Mouse (Mus musculus): ENCODE results near the gene Olfr655.
A peak's percentile ranks its signal among the peaks of the same experiment; 100 is the strongest.

Olfr655 gene

GRCm38 (mm10) chr7:104601679-104602078, at the start of gene Olfr655:
Olfr655 (minus strand) TSS chr7:104601779.
- DNase-seq (ENCODE audit: low read depth in 2 of 2, low spot score in 2 of 2): no peak

DNA sequence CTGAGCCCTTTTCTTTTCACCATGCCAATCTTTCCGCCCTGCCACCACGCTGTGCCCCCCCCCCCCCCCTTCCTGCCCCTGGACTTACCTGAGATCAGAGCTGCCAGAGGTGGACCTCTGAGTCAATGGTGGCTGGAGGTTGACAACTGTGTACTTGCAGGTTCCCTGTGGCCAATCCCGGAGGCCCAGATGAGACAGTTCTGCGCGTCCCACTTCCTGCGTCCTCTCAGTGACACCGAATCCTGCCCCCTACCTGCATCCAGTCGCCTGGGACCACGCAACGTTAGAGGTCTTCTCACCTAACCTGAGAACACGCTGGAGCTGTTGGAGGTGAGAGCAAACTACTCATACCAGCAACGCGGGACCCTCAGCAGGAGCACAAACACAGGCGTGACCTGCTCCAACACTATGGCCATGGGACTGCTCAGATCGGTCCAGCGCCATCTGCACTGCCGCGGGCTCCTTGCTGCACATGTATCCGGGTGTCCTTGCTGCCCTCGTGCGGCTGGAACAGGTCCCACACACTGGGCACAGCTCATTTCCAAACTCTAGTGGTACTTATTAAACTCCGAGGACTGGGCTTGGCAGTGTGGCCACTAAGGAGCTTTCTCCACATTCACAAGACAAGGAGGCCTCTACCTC, 45.4 kb upstream of the Olfr655 start, which contains the start of gene Olfr658:
Gene Olfr658 (minus strand): TSS at position 465 of the 642 bp plus-strand sequence.
- DNase-seq (ENCODE audit: low read depth in 2 of 2, low spot score in 2 of 2): no peak

DNA sequence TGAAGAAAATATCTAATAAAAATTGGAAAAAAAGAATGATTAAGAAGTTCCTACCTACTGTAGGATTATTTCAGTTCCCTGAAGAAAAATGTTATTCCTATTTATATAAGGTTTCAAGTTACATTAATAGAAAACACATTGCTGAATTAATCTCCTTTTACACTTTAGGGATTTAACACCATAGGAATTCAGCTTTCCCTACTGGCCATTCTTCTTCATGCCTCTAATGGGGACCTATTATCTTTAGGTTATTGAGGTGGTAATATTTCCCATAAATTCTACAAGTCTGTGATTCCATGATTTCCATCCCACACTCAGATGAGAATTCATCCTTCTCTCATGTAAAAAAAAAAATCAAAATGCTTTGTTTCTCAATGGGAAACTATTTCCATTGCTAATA, 22.9 kb upstream of the Olfr655 start, which contains the start of gene Olfr657:
Gene Olfr657 (plus strand): TSS at position 301 of the 400 bp plus-strand sequence.
- no peak for DNase-seq (ENCODE audit: low read depth in 2 of 2, low spot score in 2 of 2)

GRCm38 (mm10) chr7:104613655-104614054, 12.1 kb upstream of the Olfr655 start, which contains the start of gene Olfr656:
Olfr656 (plus strand) TSS chr7:104613955.
- no peak for DNase-seq (ENCODE audit: low read depth in 2 of 2, low spot score in 2 of 2)

DNA sequence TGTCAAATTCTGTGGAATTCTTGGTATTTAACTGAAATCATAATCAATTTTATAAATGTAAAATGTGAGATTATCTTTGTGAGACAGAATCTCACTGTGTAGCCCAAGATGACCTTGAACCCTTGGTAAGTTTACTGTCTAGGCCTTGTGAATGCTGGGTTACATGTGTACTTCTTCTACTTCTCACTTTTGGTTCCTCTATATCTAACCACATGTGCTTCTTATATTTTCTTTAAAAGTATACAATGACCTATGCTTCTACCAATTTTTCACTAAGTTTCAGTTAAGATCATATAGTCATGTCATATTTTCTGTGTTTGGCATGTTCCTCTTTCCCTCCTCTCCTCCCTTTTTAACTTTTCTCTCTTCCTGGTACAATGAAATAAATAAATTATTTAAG, 3.1 kb upstream of the Olfr655 start:
- DNase-seq (ENCODE audit: low read depth in 2 of 2, low spot score in 2 of 2): no peak

- peak; percentile 52 to 70 for DNase-seq (ENCODE audit: low read depth in 2 of 2, low spot score in 2 of 2)
These were observed 1.6 kb upstream of the Olfr655 start for GRCm38 (mm10) chr7:104603173-104603572.

DNA sequence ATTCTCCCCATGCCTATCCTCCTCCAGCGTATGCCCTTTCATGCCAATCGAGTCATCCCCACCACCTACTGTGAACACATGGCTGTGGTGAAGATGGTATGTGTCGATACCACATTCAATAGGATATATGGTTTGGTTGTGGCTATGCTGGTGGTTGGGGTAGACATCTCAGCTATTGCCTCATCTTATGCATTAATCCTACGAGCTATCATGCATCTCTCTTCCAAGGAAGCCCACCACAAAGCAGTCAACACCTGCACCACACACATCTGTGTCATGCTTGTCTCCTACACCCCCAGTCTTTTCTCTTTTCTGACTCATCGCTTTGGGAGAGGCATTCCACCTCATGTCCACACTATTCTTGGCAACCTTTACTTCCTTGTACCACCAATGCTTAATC, 13.3 kb downstream of the Olfr655 start:
- no peak for DNase-seq (ENCODE audit: low read depth in 2 of 2, low spot score in 2 of 2)

GRCm38 (mm10) chr7:104586725-104587124, 14.9 kb downstream of the Olfr655 start, which contains the start of gene Olfr654:
Olfr654 (plus strand) TSS chr7:104587025.
- DNase-seq (ENCODE audit: low read depth in 2 of 2, low spot score in 2 of 2): no peak

- DNase-seq (ENCODE audit: low read depth in 2 of 2, low spot score in 2 of 2): no peak
These were observed 20.1 kb downstream of the Olfr655 start for GRCm38 (mm10) chr7:104581429-104581828.

- no peak for DNase-seq (ENCODE audit: low read depth in 2 of 2, low spot score in 2 of 2)
These were observed 20.7 kb downstream of the Olfr655 start for GRCm38 (mm10) chr7:104580846-104581245.

DNA sequence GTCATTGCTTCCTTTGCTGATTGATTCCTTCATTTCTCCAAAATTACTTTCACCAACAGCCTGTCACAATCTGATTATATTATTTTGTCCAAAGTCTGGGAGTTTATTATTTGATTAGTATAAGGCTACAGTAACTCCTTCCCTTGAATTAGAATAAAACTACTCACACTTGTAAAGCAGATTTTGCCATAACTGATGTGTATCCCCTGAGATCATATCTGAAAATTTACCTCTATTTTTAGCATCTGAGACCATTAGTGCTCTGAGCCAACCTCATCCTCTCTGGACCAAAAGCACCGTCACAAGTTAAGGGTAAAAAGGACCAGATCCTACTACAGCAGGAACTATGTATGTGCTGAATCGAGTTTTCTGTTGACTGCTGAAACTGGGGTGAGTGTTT, 24.6 kb downstream of the Olfr655 start, which contains the start of gene Olfr653:
Gene Olfr653 (plus strand): TSS at position 301 of the 400 bp plus-strand sequence.
- no peak for DNase-seq (ENCODE audit: low read depth in 2 of 2, low spot score in 2 of 2)

DNA sequence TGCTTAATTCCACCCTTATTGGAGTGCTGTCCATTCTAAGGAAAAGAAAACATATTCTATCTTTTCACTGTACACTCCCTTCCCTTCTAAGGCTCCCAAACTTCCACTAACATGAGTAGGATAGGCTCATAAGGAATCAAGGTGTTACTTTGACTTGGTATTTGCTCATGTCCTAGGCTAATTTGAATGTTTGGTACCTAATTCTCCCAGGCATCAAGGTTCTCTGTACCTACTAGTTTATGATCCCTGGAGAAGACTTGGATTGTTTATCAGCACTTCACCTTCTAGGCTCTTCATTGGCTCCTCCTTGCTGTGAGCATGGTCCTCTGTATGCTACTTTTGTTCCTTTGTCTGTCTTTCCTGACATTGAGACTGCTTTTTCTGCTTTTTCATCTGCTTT, 41.0 kb downstream of the Olfr655 start, which contains the start of gene Olfr652:
Gene Olfr652 (plus strand): TSS at position 301 of the 400 bp plus-strand sequence.
- DNase-seq (ENCODE audit: low read depth in 2 of 2, low spot score in 2 of 2): no peak

DNA sequence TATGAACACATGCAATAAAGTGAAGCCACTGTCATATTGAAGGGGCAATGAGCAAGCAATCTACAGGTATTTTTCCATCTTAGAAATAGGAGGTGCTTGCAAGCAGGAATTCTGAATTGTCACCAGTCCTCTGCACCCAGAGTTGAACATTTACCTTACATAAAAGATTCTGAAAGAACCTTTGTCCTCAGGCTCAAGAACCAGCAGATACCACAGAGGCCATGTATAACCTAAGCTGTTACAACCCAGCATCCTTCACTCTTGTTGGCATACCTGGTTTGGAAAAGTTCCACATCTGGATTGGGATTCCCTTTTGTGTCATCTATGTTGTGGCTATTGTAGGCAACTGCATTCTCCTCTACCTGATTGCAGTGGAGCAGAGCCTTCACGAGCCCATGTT, 48.9 kb downstream of the Olfr655 start:
- no peak for DNase-seq (ENCODE audit: low read depth in 2 of 2, low spot score in 2 of 2)

DNA sequence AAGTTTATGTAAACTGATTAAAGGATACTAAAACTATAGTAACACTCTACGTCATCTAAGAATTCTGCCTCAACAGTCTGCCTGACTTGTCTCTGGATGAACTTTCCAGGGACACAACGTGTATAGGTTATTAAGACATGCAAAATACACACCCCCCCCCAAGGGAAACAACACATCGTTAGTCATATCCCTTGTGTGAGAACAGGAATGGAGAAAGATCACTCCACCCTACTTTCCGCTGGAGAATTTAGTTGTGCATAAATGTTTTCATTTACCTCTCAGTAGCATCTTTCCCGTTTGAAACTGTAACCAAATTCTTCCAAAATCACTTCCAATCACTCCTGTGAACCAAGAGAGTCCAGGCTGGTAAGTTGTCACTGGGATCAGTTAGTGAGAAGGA, 51.7 kb downstream of the Olfr655 start, which contains the start of gene Olfr651:
Gene Olfr651 (plus strand): TSS at position 301 of the 400 bp plus-strand sequence.
- no peak for DNase-seq (ENCODE audit: low read depth in 2 of 2, low spot score in 2 of 2)
